Mouse (Mus musculus): ENCODE measurements around the gene Gda. TPM values are rescaled to one million over a fixed set of nuclear protein-coding genes. Genes with fewer than 3 reads are reported as not detected.
A peak's percentile ranks its signal among the peaks of the same experiment; 100 is the strongest.

Gene Gda
- polyA plus RNA-seq, 1 experiment from 2014 or later = 0.54 TPM

GRCm38 (mm10) chr19:21376445-21377218 is 96.6 kb downstream of the Gda start:
- WGBS = 87% methylated on average over 4 of the region's 4 CpGs
- H3K4me3 ChIP-seq (ENCODE audit: low read depth, low read length) = no peak overlapping the region
- H3K4me2 ChIP-seq (ENCODE audit: low read depth, low read length) = no peak overlapping the region
- H3K4me1 ChIP-seq (ENCODE audit: control insufficient read depth, insufficient read depth, low read length) = no peaks in the 10 kb centered on the region
- H3K9ac ChIP-seq (ENCODE audit: low read depth, low read length) = no peak overlapping the region
- no peaks in the 10 kb centered on the region for H3K27me3 ChIP-seq (replicated peaks; ENCODE audit: control insufficient read depth, insufficient read depth, low read length)
- no peak overlapping the region for H3K27ac ChIP-seq (replicated peaks; ENCODE audit: low read depth, low read length)
- peaks cover under 1% of the 10 kb centered on the region; the same call in 1 of the 2 replicates for H3K9me3 ChIP-seq (ENCODE audit: control insufficient read depth, low read length)
- ATAC-seq (ENCODE audit: low read depth) = no peak
- H3K36me3 ChIP-seq (ENCODE audit: control insufficient read depth, insufficient read depth, low read length) = no peaks in the 10 kb centered on the region
- DNase-seq (ENCODE audit: low spot score) = no peak

GRCm38 (mm10) chr19:21373073-21373755 is 100.0 kb downstream of the Gda start:
- peak overlapping the region; percentile 27; the same call in 1 of the 2 replicates for H3K4me2 ChIP-seq (ENCODE audit: low read depth, low read length)
- no peaks in the 10 kb centered on the region for H3K36me3 ChIP-seq (ENCODE audit: control insufficient read depth, insufficient read depth, low read length)
- H3K9me3 ChIP-seq (ENCODE audit: control insufficient read depth, low read length) = peaks cover 3% of the 10 kb centered on the region; the same call in 1 of the 2 replicates
- H3K27ac ChIP-seq (replicated peaks; ENCODE audit: low read depth, low read length) = no peak overlapping the region
- no peaks in the 10 kb centered on the region for H3K27me3 ChIP-seq (replicated peaks; ENCODE audit: control insufficient read depth, insufficient read depth, low read length)
- no peaks in the 10 kb centered on the region for H3K4me1 ChIP-seq (ENCODE audit: control insufficient read depth, insufficient read depth, low read length)
- H3K4me3 ChIP-seq (ENCODE audit: low read depth, low read length) = no peak overlapping the region
- H3K9ac ChIP-seq (ENCODE audit: low read depth, low read length) = no peak overlapping the region
- DNase-seq (ENCODE audit: low spot score) (peak; percentile 83), ATAC-seq (ENCODE audit: low read depth) (peak; percentile 78)
- WGBS = 38% methylated on average over 11 of the region's 11 CpGs

- DNase-seq (ENCODE audit: low spot score) = no peak
- Histone ChIP-seq H3K4me2 (ENCODE audit: low read depth, low read length) (peak overlapping the region; percentile 27; the same call in 1 of the 2 replicates), H3K9ac (ENCODE audit: low read depth, low read length) (no peak overlapping the region), H3K36me3 (ENCODE audit: control insufficient read depth, insufficient read depth, low read length) (no peaks in the 10 kb centered on the region), H3K27me3 (replicated peaks; ENCODE audit: control insufficient read depth, insufficient read depth, low read length) (no peaks in the 10 kb centered on the region), H3K9me3 (ENCODE audit: control insufficient read depth, low read length) (peaks cover 3% of the 10 kb centered on the region; the same call in 1 of the 2 replicates), H3K27ac (replicated peaks; ENCODE audit: low read depth, low read length) (no peak overlapping the region), H3K4me1 (ENCODE audit: control insufficient read depth, insufficient read depth, low read length) (no peaks in the 10 kb centered on the region), H3K4me3 (ENCODE audit: low read depth, low read length) (no peak overlapping the region)
- no peak for ATAC-seq (ENCODE audit: low read depth)
- WGBS = 78% methylated on average over 12 of the region's 12 CpGs
These were observed 100.7 kb downstream of the Gda start for GRCm38 (mm10) chr19:21372395-21373072.

GRCm38 (mm10) chr19:21371337-21371736 is 101.9 kb downstream of the Gda start:
- DNase-seq (ENCODE audit: low spot score) (no peak), ATAC-seq (ENCODE audit: low read depth) (no peak)
- no peak overlapping the region for H3K9ac ChIP-seq (ENCODE audit: low read depth, low read length)
- no peak overlapping the region for H3K27ac ChIP-seq (replicated peaks; ENCODE audit: low read depth, low read length)
- no peaks in the 10 kb centered on the region for H3K27me3 ChIP-seq (replicated peaks; ENCODE audit: control insufficient read depth, insufficient read depth, low read length)
- WGBS = 49% methylated on average over 2 of the region's 2 CpGs
- H3K4me3 ChIP-seq (ENCODE audit: low read depth, low read length) = no peak overlapping the region
- H3K36me3 ChIP-seq (ENCODE audit: control insufficient read depth, insufficient read depth, low read length) = no peaks in the 10 kb centered on the region
- peaks cover 3% of the 10 kb centered on the region; the same call in 1 of the 2 replicates for H3K9me3 ChIP-seq (ENCODE audit: control insufficient read depth, low read length)
- H3K4me1 ChIP-seq (ENCODE audit: control insufficient read depth, insufficient read depth, low read length) = no peaks in the 10 kb centered on the region
- no peak overlapping the region for H3K4me2 ChIP-seq (ENCODE audit: low read depth, low read length)

- WGBS = 75% methylated on average over 8 of the region's 8 CpGs
- no peaks in the 10 kb centered on the region for H3K36me3 ChIP-seq (ENCODE audit: control insufficient read depth, insufficient read depth, low read length)
- H3K9ac ChIP-seq (ENCODE audit: low read depth, low read length) = no peak overlapping the region
- H3K27me3 ChIP-seq (replicated peaks; ENCODE audit: control insufficient read depth, insufficient read depth, low read length) = no peaks in the 10 kb centered on the region
- no peak for ATAC-seq (ENCODE audit: low read depth)
- H3K4me1 ChIP-seq (ENCODE audit: control insufficient read depth, insufficient read depth, low read length) = no peaks in the 10 kb centered on the region
- DNase-seq (ENCODE audit: low spot score) = no peak
- peaks cover 3% of the 10 kb centered on the region; the same call in 1 of the 2 replicates for H3K9me3 ChIP-seq (ENCODE audit: control insufficient read depth, low read length)
- H3K27ac ChIP-seq (replicated peaks; ENCODE audit: low read depth, low read length) = no peak overlapping the region
- no peak overlapping the region for H3K4me3 ChIP-seq (ENCODE audit: low read depth, low read length)
- H3K4me2 ChIP-seq (ENCODE audit: low read depth, low read length) = no peak overlapping the region
These were observed 102.5 kb downstream of the Gda start for GRCm38 (mm10) chr19:21370782-21371181.

- no peaks in the 10 kb centered on the region for H3K27me3 ChIP-seq (replicated peaks; ENCODE audit: control insufficient read depth, insufficient read depth, low read length)
- H3K4me2 ChIP-seq (ENCODE audit: low read depth, low read length) = no peak overlapping the region
- H3K9ac ChIP-seq (ENCODE audit: low read depth, low read length) = no peak overlapping the region
- no peak for DNase-seq (ENCODE audit: low spot score)
- H3K9me3 ChIP-seq (ENCODE audit: control insufficient read depth, low read length) = peaks cover 3% of the 10 kb centered on the region; the same call in 1 of the 2 replicates
- no peak for ATAC-seq (ENCODE audit: low read depth)
- no peaks in the 10 kb centered on the region for H3K4me1 ChIP-seq (ENCODE audit: control insufficient read depth, insufficient read depth, low read length)
- H3K4me3 ChIP-seq (ENCODE audit: low read depth, low read length) = no peak overlapping the region
- H3K36me3 ChIP-seq (ENCODE audit: control insufficient read depth, insufficient read depth, low read length) = no peaks in the 10 kb centered on the region
- WGBS = 93% methylated on average over 6 of the region's 6 CpGs
- H3K27ac ChIP-seq (replicated peaks; ENCODE audit: low read depth, low read length) = no peak overlapping the region
These were observed 104.1 kb downstream of the Gda start for GRCm38 (mm10) chr19:21369175-21369574.

- no peak overlapping the region for H3K27ac ChIP-seq (replicated peaks; ENCODE audit: low read depth, low read length)
- no peaks in the 10 kb centered on the region for H3K4me1 ChIP-seq (ENCODE audit: control insufficient read depth, insufficient read depth, low read length)
- WGBS = 69% methylated on average over 4 of the region's 4 CpGs
- no peak overlapping the region for H3K9ac ChIP-seq (ENCODE audit: low read depth, low read length)
- peaks cover 3% of the 10 kb centered on the region; the same call in 1 of the 2 replicates for H3K9me3 ChIP-seq (ENCODE audit: control insufficient read depth, low read length)
- H3K4me3 ChIP-seq (ENCODE audit: low read depth, low read length) = no peak overlapping the region
- H3K27me3 ChIP-seq (replicated peaks; ENCODE audit: control insufficient read depth, insufficient read depth, low read length) = no peaks in the 10 kb centered on the region
- H3K36me3 ChIP-seq (ENCODE audit: control insufficient read depth, insufficient read depth, low read length) = no peaks in the 10 kb centered on the region
- peak; percentile 27 for DNase-seq (ENCODE audit: low spot score)
- no peak overlapping the region for H3K4me2 ChIP-seq (ENCODE audit: low read depth, low read length)
- ATAC-seq (ENCODE audit: low read depth) = peak; percentile 22; the same call in 1 of the 2 replicates
These were observed 104.7 kb downstream of the Gda start for GRCm38 (mm10) chr19:21368595-21368994.

- WGBS = 84% methylated on average over 6 of the region's 6 CpGs
- ATAC-seq (ENCODE audit: low read depth) (no peak), DNase-seq (ENCODE audit: low spot score) (no peak)
- Histone ChIP-seq H3K9ac (ENCODE audit: low read depth, low read length) (no peak overlapping the region), H3K36me3 (ENCODE audit: control insufficient read depth, insufficient read depth, low read length) (no peaks in the 10 kb centered on the region), H3K4me3 (ENCODE audit: low read depth, low read length) (no peak overlapping the region), H3K4me1 (ENCODE audit: control insufficient read depth, insufficient read depth, low read length) (no peaks in the 10 kb centered on the region), H3K27me3 (replicated peaks; ENCODE audit: control insufficient read depth, insufficient read depth, low read length) (no peaks in the 10 kb centered on the region), H3K4me2 (ENCODE audit: low read depth, low read length) (no peak overlapping the region), H3K9me3 (ENCODE audit: control insufficient read depth, low read length) (no peaks in the 10 kb centered on the region), H3K27ac (replicated peaks; ENCODE audit: low read depth, low read length) (no peak overlapping the region)
These were observed 115.5 kb downstream of the Gda start for GRCm38 (mm10) chr19:21357792-21358191.
